Mouse (Mus musculus) right cerebral cortex, postnatal 36 days (tissue): ENCODE results near the gene Fam111a.
A peak's percentile ranks its signal among the peaks of the same experiment; 100 is the strongest.
"Not testable (repeated sequence)": the region's sequence is repeated elsewhere in the genome, so short reads cannot be mapped to it uniquely, and the experiment has no call there.

Experiments
- DNase-seq, 2 experiments: peaks; one replicate each; pipeline ENCODE4 v3.0.0; 2022; ENCODE audit warnings: low spot score in 2 of 2, mixed read lengths in 1 of 2

The Fam111a gene

GRCm38 (mm10) chr19:12545440-12545839 is at the start of gene Fam111a:
Gene Fam111a, plus strand, starts transcription at chr19:12545740.
- not testable (repeated sequence) for DNase-seq

GRCm38 (mm10) chr19:12496241-12496640 is 49.3 kb upstream of the Fam111a start:
- DNase-seq: no peak

- DNase-seq: no peak
These were observed 47.6 kb upstream of the Fam111a start for GRCm38 (mm10) chr19:12497909-12498308.

- no peak for DNase-seq
These were observed 47.2 kb upstream of the Fam111a start for GRCm38 (mm10) chr19:12498321-12498720.

- no peak for DNase-seq
These were observed 46.6 kb upstream of the Fam111a start for GRCm38 (mm10) chr19:12498941-12499340.

- DNase-seq: no peak
These were observed 46.1 kb upstream of the Fam111a start for GRCm38 (mm10) chr19:12499485-12499884.

GRCm38 (mm10) chr19:12500124-12500523 is 45.4 kb upstream of the Fam111a start:
- peak; percentile 71 to 85 for DNase-seq

GRCm38 (mm10) chr19:12500881-12501311 is 44.6 kb upstream of the Fam111a start:
- peak; percentile 44 to 48 for DNase-seq

GRCm38 (mm10) chr19:12501370-12502347 is 43.9 kb upstream of the Fam111a start, which contains the start of gene Dtx4:
Gene Dtx4, minus strand, starts transcription at chr19:12501454.
- DNase-seq: peak; percentile 90 to 92

GRCm38 (mm10) chr19:12502756-12503155 is 42.8 kb upstream of the Fam111a start:
- no peak for DNase-seq

- DNase-seq: no peak
These were observed 30.9 kb upstream of the Fam111a start for GRCm38 (mm10) chr19:12514621-12515020.

GRCm38 (mm10) chr19:12517671-12518540 is 27.6 kb upstream of the Fam111a start:
- peak; percentile 42 to 51 for DNase-seq

GRCm38 (mm10) chr19:12518541-12518890 is 27.0 kb upstream of the Fam111a start:
- no peak for DNase-seq

- DNase-seq: no peak
These were observed 22.2 kb upstream of the Fam111a start for GRCm38 (mm10) chr19:12523377-12523776.

- no peak for DNase-seq
These were observed 8.4 kb upstream of the Fam111a start for GRCm38 (mm10) chr19:12537168-12537567.

GRCm38 (mm10) chr19:12539975-12540374 is 5.6 kb upstream of the Fam111a start:
- no peak for DNase-seq

GRCm38 (mm10) chr19:12540727-12541126 is 4.8 kb upstream of the Fam111a start:
- DNase-seq: no peak

GRCm38 (mm10) chr19:12541644-12542043 is 3.9 kb upstream of the Fam111a start:
- no peak for DNase-seq

GRCm38 (mm10) chr19:12549166-12549565 is 3.6 kb downstream of the Fam111a start:
- DNase-seq: no peak

GRCm38 (mm10) chr19:12550005-12550942 is 4.7 kb downstream of the Fam111a start:
- DNase-seq: no peak

- no peak for DNase-seq
These were observed 10.8 kb downstream of the Fam111a start for GRCm38 (mm10) chr19:12556293-12556692.
